Mouse (Mus musculus) ZHBTc4 (cell line): ENCODE data around the gene Gm10972.
A peak's percentile ranks its signal among the peaks of the same experiment; 100 is the strongest.
"Not testable (repeated sequence)": the region's sequence is repeated elsewhere in the genome, so short reads cannot be mapped to it uniquely, and the experiment has no call there.

Source experiments
- DNase-seq: peaks from one replicate; pipeline ENCODE4 v3.0.0-alpha.2; 2011; ENCODE audit warnings: low read depth, low spot score

The Gm10972 gene

DNA sequence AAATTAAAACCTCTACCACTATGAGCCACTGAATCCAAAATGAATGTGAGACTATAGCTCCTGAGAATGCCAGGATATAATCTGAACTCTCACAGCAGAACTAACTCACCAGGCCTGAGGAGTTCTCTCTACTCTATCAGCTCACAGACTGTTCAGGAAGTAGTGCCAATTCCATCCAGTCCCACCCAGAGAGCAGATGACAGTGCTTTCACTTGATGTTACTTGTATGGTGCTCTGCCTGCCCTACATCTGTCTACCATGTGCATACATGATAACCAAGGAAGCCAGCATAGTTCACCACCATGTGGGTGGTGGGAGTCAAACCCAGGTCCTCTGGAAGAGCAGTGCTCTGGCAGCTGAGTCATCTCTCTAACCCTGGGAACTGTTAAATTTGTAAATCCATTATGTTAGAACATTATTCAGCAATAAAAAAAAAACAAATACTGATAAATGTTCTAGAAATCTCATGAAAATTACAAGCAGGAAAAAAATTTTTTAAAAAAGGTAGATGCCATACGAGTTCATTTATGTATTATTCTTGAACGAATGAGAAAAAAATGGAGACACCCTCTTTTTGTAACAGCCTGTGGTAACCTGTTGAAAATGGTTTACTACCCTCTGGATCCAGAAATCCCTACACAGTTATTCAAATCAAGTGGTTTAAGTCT lies at the start of gene Gm10972:
Gene Gm10972 (plus strand): TSS at position 618 of the 668 bp plus-strand sequence.
- DNase-seq: not testable (repeated sequence)

- no peak for DNase-seq
Measured at GRCm38 (mm10) chr3:94595871-94596287, 47.0 kb upstream of the Gm10972 start.

- no peak for DNase-seq
Measured at GRCm38 (mm10) chr3:94597224-94597779, 45.6 kb upstream of the Gm10972 start.

DNA sequence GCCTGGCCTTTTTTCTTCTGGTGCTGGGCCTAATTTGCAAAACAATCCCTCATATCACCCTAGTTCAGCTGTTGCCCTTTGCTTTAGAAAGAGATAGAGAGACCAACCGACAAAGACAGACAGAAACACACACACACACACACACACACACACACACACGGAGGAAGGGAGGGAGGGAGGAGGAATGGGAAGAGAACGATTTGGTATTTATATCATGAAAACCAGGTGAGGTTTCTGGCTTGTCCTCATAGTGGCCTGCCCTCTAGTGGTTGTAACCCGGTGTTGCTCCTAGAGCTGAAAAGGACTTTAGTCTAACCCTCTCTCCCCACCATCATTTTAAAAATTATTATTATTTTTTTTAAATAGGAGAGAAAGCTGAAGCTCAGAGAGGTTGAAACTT lies 41.0 kb upstream of the Gm10972 start:
- peak; percentile 60 for DNase-seq

GRCm38 (mm10) chr3:94609621-94610020 lies 33.3 kb upstream of the Gm10972 start:
- no peak for DNase-seq

GRCm38 (mm10) chr3:94610581-94610980 lies 32.3 kb upstream of the Gm10972 start:
- no peak for DNase-seq

- DNase-seq: no peak
Measured at GRCm38 (mm10) chr3:94611343-94611742, 31.6 kb upstream of the Gm10972 start.

GRCm38 (mm10) chr3:94611834-94612233 lies 31.1 kb upstream of the Gm10972 start:
- no peak for DNase-seq

DNA sequence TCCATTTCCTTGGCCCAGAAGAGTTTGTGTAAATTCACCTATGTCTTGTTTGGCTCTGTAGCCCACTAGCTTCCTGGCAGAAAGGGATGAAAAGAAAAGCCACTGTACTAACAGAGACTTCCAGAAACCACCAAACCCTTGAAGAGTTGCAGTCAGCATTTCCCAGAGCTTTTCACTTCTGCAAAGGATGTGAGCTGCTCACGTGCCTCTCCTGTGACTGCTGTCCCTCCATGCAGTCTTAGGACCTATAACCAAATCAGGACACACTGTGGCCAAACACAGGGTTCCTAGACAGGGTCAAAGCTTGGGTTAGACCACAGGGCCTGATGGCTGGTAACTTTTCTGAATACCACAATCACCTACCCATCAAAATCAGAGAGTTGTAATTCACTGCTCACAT lies 30.6 kb upstream of the Gm10972 start:
- DNase-seq: no peak

- no peak for DNase-seq
Measured at GRCm38 (mm10) chr3:94613258-94613878, 29.5 kb upstream of the Gm10972 start.

GRCm38 (mm10) chr3:94616717-94617116 lies 26.2 kb upstream of the Gm10972 start:
- DNase-seq: peak; percentile 81

DNA sequence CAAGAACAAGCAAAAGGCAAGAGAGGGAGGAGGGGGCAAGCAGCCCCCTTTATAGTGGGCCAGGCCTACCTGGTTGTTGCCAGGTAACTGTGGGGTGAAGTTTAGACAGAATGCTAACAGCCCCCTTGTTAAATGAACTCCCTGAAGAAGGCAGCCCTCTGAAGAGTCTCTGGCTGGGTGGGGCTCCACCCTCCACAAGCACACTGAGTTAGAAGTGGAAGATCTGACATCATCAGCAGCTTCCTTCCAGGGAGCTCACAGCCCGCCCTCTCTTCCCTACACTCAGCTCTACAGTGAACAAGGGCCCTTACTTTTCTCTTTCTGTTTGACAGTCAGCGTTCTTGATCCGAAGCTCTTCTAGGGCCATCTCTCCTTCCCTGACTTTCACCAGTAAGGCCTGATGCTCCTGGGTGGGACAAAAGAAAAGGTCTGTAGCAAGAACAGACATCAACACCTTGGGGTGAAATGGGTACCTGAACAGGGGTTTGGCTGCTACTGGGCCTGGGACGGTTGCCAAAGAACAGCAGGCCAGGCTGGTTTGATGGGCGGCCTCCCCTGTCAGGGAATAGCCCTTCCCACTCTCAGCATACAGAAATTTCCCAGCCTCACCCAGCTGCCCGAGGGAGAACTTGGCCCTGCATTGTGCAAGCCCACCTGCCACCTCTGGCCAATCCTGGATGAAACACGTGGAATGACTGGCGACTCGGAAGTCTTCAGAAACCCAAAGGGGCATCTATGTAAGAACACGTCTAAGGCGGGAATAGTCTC lies 21.0 kb upstream of the Gm10972 start:
- no peak for DNase-seq

GRCm38 (mm10) chr3:94622550-94622949 lies 20.4 kb upstream of the Gm10972 start:
- no peak for DNase-seq

DNA sequence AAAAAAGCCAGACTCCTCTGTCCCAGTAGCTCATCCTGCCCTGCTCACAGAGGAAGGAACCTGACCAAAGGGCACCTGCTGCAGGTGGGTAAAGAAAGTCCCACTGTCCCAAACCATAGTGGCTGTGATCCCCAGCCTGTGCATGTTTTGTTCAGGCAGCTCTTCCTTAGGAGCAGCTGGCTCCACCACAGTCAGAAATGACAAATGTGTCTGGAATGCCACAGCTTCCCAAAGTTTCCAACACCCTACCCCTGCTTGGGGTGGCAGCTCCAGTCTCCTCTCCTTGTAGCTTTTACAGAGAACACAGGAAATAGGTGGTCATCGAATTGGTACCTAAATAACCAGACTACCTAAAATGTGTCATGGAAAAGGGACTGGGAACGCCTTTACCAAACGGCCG lies 18.6 kb upstream of the Gm10972 start:
- no peak for DNase-seq

- DNase-seq: no peak
Measured at GRCm38 (mm10) chr3:94628712-94629111, 14.2 kb upstream of the Gm10972 start.

DNA sequence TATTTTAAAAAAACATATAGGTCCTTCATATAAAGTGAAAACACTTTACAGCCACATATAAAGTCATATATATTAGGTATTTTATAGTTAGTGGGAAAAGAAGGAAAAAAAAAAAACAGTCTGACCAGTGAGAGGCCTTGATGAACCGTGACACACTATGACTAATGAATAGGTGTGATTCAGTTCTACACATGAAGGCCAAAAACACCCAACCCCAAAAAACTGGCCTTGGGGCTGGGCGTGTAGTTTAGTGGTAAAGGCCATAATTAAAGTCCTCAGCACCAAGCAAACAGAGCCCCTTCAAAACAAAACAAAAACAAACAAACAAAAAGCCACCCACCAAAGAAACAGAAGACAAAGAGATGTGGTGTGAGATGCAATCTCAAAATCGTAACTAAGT lies 13.0 kb upstream of the Gm10972 start:
- no peak for DNase-seq

DNA sequence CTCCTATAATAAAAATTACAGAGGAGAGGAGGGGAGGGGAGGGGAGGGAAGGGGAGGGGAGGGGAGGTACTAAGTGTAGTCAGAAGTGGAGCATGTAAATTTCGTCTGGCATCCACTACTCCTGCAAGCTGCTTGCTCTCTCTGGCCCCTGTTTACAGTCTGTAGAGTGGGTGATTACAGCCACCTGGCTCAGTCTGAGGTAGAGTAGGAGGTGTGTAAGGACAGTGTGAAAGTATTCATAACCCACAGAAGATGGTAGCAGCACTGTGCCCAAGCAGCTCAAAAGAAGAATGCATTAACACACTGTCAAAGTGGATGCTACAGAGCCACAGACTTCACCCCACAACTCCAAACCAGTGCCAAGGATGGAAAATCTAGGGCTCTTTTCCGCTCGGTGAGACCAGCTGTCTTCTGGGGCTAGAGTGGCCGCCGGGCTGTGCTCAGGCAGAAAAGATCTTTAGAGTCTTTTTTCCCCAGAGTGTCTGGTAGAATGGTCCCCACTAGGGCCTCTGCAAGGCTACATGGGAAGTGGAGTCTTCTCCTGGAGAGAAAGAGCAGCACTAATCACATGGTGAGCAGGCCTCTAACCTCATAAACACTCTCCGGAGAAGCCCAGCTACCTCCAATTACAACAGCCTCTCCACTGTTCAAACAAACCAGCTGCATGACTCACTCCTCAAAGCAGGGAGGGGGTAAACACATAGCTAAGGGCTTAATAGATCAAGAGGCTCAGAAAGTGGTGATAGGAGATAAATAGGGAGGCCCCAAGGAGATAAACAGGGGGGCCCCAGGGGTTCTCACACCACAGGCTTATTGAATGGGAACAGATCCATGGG lies 6.1 kb downstream of the Gm10972 start:
- DNase-seq: no peak

DNA sequence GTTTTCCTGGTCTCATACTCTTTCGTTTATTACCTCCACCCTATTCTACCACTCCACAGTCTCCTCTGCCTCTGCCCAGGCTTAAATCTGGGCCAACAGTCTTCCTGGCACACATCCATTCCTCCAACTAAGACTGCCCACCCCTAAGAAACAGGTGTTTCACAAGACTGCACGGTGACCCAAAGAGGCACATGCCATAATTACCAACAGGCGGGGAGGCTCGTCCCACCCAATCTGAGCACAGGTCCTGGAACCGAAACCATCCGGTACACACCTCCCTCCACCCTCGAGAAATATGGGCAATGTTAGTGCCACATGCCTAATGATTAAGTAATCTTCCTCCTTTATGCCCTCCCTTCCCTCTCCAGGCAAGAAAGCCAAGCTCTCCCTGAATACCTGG lies 7.5 kb downstream of the Gm10972 start:
- DNase-seq: no peak

DNA sequence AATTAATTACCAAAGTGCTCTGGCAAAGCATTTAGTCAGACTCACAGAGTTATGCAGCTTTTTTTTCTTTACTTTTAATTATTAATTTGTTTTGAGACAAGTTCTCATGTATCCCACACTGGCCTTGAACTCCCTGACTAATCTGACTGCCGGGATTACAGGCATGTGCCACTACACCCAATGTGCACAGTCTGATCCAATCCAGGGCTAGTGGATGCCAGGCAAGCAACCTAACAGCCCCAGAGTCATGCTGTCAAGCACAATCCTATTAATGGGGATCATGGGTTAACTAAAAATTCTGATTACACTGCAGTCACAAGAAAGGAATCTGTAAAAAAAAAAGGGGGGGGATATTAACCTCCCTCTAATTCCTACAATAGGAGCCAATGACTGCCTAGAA lies 11.1 kb downstream of the Gm10972 start:
- DNase-seq: not testable (repeated sequence)

- DNase-seq: not testable (repeated sequence)
Measured at GRCm38 (mm10) chr3:94657852-94658739, 15.2 kb downstream of the Gm10972 start.

DNA sequence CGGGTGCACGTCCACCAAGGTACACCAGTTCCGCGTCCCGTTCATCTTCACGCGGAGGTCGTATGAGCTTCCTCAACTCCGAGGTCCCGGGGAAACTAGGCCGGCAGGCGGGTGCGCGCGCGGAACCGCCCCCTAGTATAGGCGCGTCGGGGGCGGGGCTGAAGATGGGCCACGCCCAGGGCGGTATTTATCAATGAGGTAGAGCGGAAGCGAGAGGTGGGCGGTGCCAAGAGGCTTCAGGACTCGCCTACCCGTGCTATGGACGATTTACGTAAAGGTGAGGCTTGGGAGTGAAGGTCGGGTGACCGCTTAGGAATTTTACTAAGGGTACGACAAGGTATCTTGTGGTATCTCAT lies 15.8 kb downstream of the Gm10972 start, which contains the start of gene Tuft1:
Gene Tuft1 (minus strand): TSS at position 133 of the 356 bp plus-strand sequence.
- not testable (repeated sequence) for DNase-seq
